Mouse (Mus musculus): ENCODE results near the gene Sdad1.
A peak's percentile ranks its signal among the peaks of the same experiment; 100 is the strongest.
"Not testable (repeated sequence)": the region's sequence is repeated elsewhere in the genome, so short reads cannot be mapped to it uniquely, and the experiment has no call there.

The Sdad1 gene

DNA sequence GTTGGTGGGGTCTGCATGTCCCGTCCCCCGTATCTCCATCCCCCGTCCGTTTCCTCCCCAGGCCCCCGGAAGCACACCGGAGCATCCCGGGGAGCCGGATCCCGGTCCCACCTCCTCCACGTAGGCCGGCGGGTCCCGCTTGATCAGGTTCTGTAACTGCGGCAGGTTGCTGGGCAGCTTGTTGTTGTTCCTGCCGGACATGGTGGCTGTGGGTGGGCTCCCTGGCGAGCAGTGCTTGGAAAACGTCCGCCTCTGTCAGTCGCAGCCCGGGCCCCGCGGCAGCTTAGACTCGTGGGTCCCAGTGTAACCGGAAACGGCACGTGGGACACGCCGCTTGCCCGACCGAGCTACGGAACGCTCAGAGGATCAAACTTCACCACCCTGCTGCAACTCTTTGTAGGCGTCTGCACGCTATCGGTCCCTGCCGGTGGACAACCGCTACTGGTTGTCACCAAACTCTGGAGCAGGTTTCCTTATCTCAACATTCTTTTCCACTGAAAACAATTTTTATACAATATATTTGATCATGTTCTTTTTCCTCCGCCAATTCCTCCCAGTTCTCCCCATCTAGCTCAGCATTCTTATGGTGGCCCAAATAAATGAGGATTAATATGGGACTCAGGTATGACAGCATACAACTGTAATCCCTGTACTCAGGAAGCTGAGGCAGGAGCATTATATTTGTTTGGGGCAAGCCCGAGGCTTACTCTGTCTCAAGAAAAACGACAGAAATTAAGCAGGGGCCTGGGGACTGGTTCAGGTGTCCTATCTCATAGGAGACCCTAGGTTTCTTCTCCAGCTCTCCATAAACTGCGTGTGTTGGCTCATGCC lies at the start of gene Sdad1:
Gene Sdad1 (minus strand): TSS at position 799 of the 831 bp plus-strand sequence.
- DNase-seq (ENCODE audit: low spot score) = peak; percentile 69

DNA sequence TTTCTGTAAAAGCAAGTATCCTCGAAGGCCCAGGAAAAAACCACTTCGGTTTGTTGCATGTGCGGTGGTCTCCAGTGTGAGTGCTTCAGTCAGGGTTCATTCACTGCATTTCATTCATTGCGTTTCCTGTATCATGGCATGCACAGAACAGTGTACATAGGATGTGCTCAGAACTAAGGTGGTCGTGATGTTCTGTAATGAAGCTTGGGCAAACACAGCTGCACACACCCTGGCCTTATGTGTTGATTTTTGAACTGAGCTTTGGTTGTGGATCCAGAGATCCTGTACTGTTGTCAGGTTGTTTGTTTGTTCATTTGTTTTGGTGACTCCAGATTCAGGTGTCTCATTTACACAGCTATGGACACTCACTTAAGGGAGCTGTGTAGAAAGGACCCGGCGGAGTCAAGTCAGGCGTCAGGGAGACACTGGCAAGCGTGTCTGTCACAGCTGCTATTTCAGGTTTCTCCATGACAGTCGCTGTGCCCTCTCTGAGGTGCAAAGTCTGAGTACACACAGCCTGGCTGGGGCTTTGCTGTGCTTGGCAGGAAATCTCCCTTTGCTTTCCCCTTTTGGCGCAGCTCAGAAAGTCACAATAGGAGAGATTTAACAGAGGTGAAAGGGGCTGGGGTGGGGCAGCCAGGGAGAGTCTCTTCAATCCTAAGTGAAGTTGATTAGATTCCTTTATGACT lies 48.6 kb upstream of the Sdad1 start:
- DNase-seq (ENCODE audit: low spot score) = no peak

DNA sequence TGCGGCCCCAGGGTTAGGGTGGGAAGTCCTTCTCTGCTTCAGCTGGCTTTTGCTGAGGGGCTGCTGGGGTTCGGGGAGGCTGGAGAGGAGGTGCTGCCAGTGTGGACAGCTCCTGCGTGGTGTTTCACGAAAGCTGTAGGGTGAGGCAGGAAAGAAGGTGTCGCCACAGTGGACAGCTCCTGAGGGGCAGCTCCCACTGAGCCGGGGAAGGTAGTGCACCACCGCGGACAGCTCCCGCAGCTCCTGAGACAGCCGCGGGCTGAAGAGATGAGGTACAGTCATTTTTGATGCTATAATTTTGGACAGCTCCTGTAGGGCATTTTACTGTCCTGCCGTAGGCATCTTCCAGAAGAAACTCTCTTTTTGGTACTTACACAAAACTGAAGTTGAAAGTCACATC lies 47.8 kb upstream of the Sdad1 start:
- no peak for DNase-seq (ENCODE audit: low spot score)

DNA sequence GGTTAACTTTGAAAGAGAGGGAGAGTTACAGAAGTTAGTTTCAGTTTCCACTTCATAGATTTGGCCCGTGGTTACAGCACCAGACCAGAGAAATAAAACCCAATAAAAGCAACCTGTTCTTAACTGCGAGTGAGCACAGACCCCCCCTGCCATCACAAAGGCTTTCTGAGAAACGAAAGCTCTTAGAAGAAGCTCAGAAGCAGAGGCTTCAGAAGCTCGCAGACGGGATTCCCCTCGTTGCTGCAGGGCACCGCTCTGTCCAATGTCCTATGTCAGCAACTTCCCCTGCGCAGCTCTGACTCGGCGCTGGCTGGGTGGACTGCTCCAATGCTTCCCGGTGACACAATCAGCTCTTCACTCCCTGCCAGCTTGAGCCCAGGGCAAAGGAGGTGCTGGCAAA lies 43.2 kb upstream of the Sdad1 start:
- peak; percentile 30 for DNase-seq (ENCODE audit: low spot score)

DNA sequence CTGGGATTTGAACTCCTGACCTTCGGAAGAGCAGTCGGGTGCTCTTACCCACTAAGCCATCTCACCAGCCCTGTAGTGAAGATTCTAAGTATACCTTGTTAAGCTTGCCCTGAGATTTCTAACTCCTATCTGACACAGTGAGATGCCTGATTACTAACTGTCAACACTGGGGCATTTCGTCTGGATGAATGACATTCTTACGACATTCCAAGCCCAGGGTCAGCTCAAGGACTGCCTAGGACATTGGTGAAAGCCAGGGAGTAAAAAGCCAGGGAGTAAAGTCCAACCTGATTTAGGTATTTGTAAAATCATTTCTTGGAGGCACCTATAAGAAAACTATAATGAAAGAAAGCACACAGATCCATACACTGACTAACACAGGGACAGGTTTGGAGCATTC lies 42.4 kb upstream of the Sdad1 start:
- DNase-seq (ENCODE audit: low spot score) = not testable (repeated sequence)

DNA sequence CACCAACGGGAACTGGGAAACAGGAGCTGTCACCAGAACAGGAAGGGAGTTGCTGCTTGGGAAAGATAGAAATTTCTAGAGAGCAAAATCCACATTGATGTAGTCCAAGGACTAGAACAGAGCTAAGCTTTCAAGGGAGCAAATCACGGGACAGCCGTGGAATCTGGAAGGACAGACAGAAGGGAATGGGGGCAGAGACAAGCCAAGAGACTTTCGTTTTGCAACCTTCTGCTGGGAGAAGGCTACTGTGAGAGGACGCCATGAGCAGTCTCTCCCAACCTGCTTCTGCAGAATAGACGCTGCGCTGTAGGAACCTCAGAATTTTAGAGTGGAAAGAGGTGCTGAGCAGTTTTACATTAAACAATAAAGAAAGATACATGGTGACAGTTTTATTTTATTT lies 39.5 kb upstream of the Sdad1 start:
- no peak for DNase-seq (ENCODE audit: low spot score)

DNA sequence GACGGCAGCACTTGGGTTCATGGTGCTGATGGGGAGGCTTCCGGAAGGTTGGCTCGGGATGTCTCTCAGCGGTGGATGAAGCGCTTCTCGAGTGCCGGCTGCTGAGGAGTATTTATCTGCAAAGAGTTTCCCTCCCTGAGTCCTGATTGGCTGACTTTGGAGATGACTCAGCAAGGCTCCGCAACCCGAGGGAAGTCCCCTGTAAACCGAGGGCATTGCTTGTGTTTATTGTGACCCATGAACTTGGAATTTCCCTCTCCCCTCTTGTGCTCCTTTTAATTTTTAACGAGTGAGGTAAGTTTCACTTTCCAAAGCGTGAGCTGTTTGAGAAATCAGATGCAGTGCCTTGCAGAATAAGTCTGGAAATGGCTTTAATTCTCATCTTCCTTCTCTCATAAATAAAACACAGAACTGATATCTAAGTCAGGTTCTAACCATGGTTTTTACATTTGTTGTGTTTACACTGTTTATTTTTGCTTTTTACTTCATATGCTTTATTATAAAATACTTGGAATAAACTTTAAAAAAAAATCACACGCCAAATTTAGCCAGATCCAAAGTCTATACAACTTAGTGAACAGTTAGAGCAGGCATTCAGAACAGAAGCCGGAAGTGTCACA lies 38.6 kb upstream of the Sdad1 start, which contains the start of gene Cxcl10:
Gene Cxcl10 (minus strand): TSS at position 96 of the 620 bp plus-strand sequence.
- DNase-seq (ENCODE audit: low spot score) = peak; percentile 45

DNA sequence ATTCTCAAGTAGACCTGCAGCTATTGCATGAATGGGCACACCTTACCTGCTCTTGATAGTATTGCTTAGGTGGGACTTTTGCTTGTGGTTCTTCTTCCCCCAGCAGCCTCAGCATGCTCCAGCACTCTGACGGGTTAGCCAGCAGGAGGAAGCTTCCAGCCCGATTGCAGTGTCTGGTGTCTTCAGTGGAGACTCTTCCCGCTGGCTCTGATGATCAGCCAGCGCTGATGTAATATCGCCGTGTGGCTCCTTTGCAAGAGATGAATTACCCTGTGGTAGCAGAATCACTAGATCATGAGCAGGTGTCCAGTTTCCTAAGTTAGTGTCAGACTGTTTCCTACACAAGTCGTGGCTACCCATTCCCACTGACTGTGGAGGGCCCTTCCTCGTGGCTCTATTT lies 34.7 kb upstream of the Sdad1 start:
- DNase-seq (ENCODE audit: low spot score) = no peak

DNA sequence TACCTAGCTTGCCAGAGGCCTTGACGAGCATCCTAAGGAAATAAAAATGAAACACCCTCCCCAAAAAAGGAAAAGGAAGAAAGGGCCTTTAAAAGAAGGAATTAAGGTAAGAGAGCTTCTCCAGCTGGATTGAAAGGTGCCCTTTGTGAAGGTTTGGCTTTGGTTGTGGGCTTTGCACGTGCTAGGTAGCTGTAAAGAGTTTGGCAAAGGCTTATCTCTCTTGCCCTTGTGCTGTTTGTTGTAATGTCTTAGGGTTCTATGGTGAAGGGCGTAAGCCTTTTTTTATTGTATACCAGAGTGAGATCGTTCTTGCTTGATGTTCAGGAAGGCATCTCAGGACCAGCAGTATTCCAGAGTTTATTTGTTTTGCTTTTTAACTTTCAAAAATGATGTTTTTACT lies 30.3 kb upstream of the Sdad1 start:
- DNase-seq (ENCODE audit: low spot score) = no peak

DNA sequence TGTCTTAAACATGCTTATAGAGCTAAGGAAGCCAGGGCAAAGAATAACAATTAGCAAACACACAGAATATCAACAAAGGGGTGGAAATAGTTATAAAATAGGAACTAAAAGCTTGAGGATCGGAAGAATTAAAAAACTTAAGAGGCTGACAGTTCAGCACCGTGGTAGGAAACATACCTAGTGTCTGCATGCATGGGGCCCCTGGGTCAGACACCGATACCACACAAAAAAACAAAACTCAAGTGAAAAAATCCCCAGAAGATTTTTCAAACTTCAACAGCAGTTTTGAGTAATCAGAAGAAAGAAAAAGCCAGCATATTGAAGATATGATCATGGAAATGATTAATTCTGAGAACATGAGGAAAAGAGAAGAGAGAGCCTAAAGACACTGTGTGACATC lies 26.5 kb upstream of the Sdad1 start:
- no peak for DNase-seq (ENCODE audit: low spot score)

DNA sequence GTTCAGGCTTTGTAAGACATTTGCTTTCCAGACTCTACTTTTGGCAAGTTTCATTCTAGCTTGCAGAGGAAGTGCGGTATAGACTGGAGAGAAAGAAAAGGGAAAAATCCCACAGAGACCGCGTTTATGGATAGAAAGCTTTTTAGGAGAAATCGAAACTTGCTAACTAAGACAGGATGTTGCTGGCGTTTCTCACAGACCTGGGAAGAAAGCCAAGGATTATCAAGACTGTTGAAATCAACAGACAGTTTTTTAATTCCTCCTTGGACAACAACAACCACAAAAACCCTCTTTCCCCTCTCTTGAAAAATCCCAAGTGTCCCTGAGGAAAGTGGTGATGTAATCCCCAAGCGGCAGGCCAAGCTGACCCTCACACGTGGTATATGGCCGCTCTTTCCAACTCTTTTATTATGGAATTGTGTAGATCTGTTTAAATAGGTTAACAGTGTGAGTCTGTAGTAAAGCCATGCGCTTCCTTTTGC lies 22.1 kb upstream of the Sdad1 start:
- no peak for DNase-seq (ENCODE audit: low spot score)

DNA sequence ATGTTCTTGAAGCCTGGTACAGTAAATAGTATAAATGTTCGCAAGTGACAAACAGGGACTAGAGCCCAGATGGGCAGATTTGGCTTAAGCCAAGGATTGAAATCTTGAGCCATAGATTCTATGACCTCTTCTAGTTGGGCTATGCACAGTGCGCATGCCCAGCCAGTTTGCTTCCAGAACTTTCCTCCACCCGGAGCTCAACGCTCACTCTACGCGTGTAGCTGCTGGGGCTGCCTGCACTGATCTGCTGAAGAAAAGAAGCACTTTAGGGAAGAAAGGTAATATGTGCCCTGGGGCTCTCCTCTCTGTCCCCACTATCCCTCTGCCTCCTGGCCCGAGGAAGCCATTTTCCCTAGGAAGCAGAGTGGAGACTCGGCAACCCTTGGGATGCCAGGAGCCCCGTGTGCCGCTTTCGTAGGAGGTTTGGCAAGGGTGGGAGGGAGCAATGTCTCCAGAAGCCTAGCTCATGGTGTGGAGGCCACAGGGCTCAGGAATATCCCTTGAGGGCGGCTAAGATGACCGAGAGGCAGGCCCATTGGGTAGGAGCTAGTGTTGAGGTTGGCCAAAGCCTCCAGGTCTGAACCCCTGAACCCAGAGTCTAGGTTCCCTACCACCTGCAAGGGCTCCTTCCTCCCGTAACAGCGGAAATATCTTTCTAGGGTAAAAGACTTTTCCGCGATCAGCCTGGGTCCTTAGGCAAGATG lies 21.5 kb upstream of the Sdad1 start, which contains the start of gene Art3:
Gene Art3 (plus strand): TSS at position 193 of the 704 bp plus-strand sequence.
- DNase-seq (ENCODE audit: low spot score) = no peak

DNA sequence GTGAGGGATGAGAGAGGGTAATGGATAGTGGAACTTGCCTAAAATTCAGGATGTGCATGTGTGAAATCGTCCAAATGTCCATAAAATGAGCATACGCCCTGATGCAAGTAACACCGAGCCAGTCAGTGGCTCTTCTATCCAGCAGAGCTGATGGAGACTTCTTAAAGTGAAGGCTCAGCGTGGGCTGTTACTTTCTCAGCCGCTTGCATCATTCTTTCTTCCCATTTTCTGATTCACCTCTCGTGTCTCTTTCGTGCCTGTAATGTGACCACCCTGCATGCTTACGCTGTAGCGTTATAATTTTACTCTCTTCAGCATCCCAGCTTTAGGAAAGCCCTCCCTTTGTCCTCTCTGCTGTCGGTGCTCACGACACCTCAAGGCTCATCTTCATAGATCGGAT lies 20.8 kb upstream of the Sdad1 start:
- DNase-seq (ENCODE audit: low spot score) = no peak

DNA sequence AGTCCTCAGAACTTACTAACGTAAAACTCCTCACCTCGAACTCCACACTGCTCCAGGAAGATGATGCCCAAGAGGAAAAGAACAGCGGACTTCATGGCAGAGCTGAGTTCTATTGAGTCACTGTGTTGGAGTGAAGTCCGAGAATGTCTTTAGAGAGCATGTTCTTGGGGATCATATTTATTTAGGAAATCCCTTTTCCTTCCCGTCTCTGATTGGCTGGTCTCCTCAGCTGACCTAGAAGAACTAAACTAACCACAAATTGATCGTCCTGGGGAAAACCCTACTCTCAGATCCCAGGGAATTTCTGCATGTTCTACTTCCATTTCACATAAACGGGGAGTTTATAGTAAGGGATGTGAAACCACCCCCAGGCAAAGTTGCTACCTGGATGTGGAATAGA lies 17.6 kb upstream of the Sdad1 start, which contains the start of gene Cxcl9:
Gene Cxcl9 (minus strand): TSS at position 151 of the 400 bp plus-strand sequence.
- no peak for DNase-seq (ENCODE audit: low spot score)

DNA sequence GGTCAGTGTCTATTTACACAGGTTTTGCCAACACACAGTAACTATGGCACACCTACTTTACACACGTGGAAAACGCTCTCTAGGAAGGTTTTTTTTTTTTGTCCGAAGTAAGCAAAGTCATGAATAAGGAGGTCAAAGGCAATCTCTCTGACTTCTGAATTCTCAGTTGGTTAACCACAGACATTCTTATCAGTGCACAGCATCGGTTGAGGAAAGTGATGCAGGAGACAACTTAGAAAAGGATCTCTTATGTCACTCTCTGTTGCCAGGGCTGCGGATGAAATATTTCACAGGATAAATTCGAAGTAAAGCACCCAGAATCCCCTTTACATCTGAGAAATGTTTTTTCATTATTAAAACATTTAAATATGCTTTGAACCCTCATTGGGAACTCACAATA lies 17.1 kb upstream of the Sdad1 start:
- no peak for DNase-seq (ENCODE audit: low spot score)

DNA sequence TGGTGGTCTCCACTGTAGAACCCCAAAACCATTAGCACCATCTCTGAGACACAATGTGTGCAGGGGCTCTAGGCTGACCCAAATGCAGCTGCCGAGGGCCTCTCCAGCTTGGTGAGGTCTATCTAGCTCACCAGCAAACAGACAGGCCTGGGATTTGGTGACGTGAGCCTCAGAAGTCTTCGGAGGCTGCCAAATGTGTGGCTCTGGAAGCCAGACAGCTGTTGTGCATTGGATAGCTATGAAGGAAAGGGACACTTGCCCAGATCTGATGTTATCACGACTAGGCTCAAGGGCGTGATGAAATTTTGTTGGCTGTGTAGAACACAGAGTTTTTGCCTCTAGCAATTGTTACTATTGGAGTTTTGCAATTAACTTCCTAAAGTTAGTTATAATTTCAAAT lies 13.0 kb upstream of the Sdad1 start:
- DNase-seq (ENCODE audit: low spot score) = no peak

DNA sequence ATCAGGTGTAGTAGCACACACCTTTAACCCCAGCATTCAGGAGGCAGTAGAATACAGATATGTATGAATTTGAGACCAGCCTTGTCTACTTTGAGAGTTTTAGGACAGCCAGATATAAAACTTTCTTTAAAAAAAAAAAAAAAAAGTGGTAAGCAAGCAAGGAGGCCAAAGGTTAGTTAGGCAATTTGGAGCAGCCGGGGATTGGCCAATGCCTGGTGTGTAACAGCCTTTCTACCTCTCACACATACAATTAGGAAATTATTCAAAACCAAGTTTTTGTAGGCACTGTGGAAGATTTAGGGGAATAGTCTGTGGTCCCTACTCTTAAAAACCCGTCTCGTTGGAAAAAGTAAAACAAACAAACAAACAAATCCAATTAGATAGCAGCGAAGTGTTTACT lies 12.3 kb upstream of the Sdad1 start:
- DNase-seq (ENCODE audit: low spot score) = no peak

DNA sequence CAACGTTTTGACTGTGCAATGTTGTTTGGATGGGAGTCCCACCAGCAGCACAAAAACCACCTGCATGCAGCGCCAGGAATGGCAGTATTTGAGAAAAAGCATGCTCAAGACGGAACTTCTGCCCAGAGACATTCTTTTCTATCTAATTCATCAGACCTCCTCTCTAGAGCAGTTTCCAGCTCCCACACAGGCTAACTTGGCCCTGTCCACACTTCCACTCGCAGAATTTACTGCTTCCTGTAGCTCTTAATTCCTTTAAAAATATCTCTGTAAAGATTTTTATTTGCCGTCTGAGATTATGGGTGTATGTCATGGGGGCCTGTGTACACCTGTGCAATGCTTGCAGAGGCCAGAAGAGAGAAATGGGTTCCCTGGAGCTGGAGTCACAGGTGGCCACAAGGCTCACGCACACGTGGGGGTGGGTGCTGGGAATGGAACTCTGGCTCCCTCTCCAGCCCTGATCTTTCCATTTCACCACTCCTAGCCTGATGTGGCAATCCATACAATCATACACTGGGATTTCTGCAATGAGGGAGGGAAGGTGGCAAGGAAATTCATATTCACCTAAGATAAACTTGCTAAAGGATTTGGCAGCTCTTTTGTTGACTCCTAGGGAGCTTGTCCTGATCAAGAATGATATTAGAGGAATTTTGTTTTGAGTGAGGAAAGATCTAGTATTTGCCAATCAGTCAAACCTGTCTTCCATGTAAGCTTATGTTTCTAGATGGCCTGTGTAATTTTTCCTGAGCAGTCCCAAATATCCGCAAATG lies 11.5 kb upstream of the Sdad1 start:
- DNase-seq (ENCODE audit: low spot score) = no peak

DNA sequence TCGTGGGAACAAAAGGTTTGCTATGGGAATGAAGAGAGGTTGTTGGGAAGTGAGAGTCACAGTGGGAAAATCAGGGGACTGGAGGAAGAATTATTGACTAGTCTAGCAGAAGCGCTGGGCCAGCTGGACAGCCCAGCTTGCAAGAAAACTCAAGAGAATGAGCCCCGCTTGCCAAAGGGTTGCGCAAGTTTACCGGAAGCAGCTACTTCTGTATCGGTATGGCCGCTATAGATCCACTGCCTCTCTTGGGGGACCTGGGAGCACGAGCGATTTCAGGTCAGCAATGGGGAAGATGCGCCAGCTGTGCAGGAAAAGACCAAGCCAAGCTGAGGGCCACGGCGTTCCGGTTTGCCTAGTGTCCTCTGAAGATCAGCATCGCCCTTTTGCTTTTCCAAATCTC lies 8.3 kb upstream of the Sdad1 start:
- no peak for DNase-seq (ENCODE audit: low spot score)

DNA sequence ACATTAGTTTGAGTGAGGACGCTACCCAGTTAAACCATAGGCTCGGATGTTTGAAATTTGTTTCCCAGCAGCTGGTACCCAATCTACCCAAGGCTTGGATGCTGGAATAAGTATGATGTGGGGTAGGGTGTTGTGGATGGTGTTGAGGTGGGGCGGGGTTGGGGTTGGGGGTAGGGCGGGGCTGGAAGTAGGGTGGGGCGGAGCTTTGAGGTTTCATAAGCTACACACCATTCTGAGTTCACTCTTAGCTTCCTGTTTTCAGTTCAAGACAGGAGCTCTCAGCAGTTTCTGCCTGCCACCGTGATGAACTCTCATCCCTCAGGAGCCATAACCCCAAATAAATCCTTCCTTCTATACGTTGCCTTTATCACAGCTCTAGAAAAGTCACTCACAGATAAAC lies 7.8 kb upstream of the Sdad1 start:
- no peak for DNase-seq (ENCODE audit: low spot score)

DNA sequence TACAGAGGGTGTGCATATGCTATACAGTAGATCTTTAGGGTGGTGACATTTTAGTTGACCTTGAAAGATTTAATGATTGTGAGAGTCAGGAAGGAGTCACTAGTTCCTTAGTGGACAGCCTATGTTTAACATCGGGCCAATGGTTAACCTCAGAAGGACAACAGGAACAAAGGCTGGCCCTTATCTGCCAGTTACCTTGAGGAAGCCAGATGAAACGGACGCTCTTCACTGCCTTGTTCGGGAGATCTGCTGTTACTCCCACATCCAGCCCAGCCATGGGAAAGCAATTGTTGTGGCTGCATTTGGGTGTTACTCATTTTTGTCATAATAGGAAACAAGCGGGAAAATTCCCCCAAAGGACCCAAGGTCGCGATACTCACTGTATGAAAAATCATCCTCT lies 3.5 kb upstream of the Sdad1 start:
- DNase-seq (ENCODE audit: low spot score) = no peak
